Mouse (Mus musculus): ENCODE measurements around the gene Akap2. TPM values are rescaled to one million over a fixed set of nuclear protein-coding genes. Genes with fewer than 3 reads are reported as not detected.

Akap2 gene
- total and polyA plus RNA-seq, 3 experiments, result 1.7 to 7.2 TPM; not detected in 1

GRCm38 (mm10) chr4:57732351-57732750 is 14.9 kb downstream of the Akap2 start:
- DNase-seq (ENCODE audit: low read depth, low spot score), result no peak
- no peak overlapping the region for H3K9ac ChIP-seq (ENCODE audit: control insufficient read depth, low read depth, low read length, poor library complexity, severe bottlenecking)
- H3K36me3 ChIP-seq (ENCODE audit: control insufficient read depth in 1 of 2, insufficient read depth in 2 of 2, low read length in 2 of 2), result peaks cover 0 to 10% of the 10 kb centered on the region in 2 experiments; a peak in 2 of 4 replicates
- no peaks in the 10 kb centered on the region for H3K79me2 ChIP-seq (ENCODE audit: control insufficient read depth, insufficient read depth, low read length, poor library complexity)
- TF ChIP-seq GATA1 (IDR thresholded peaks at IDR 0.05; ENCODE audit: low read depth, low read length), result no peak
- TF ChIP-seq USF1 (IDR thresholded peaks at IDR 0.05; ENCODE audit: low read depth, low read length), result no peak
- TF ChIP-seq RCOR1 (IDR thresholded peaks at IDR 0.05; ENCODE audit: low read depth, low read length), result no peak
- TF ChIP-seq UBTF (IDR thresholded peaks at IDR 0.05; ENCODE audit: borderline replicate concordance, insufficient read depth, low read depth, low read length), result no peak
- no peak for TF ChIP-seq BHLHE40 (IDR thresholded peaks at IDR 0.05; ENCODE audit: borderline replicate concordance, low read depth, low read length)
- no peak for TF ChIP-seq POLR2AphosphoS2 (IDR thresholded peaks at IDR 0.05; ENCODE audit: low read length)
- no peak for TF ChIP-seq ZNF384 (IDR thresholded peaks at IDR 0.05; ENCODE audit: low read depth, low read length)
- no peak for TF ChIP-seq MYC (IDR thresholded peaks at IDR 0.05; ENCODE audit: low read depth, low read length)
- TF ChIP-seq ETS1 (IDR thresholded peaks at IDR 0.05; ENCODE audit: low read depth, low read length), result no peak
- H3K27me3 ChIP-seq (ENCODE audit: control insufficient read depth in 1 of 2, insufficient read depth in 2 of 2, low read length in 2 of 2), result peaks cover 0 to 1% of the 10 kb centered on the region in 2 experiments; a peak in 1 of 4 replicates
- H3K27ac ChIP-seq (ENCODE audit: control insufficient read depth, low read depth, low read length), result no peak overlapping the region
- H3K4me1 ChIP-seq (ENCODE audit: control insufficient read depth in 1 of 2, insufficient read depth in 2 of 2, low read length in 2 of 2), result peaks cover 2 to 12% of the 10 kb centered on the region in 2 experiments; a peak in 2 of 4 replicates
- H3K9me3 ChIP-seq (replicated peaks; ENCODE audit: insufficient read depth, low read length), result no peaks in the 10 kb centered on the region
- H3K4me3 ChIP-seq (ENCODE audit: control insufficient read depth in 1 of 2, insufficient read depth in 1 of 2, low read depth in 2 of 2, low read length in 2 of 2), result no peak overlapping the region

- Histone ChIP-seq H3K4me3 (ENCODE audit: control insufficient read depth in 1 of 2, insufficient read depth in 1 of 2, low read depth in 2 of 2, low read length in 2 of 2) (peak overlapping the region; percentile 42 to 48; a peak in 3 of 4 replicates), H3K36me3 (ENCODE audit: control insufficient read depth in 1 of 2, insufficient read depth in 2 of 2, low read length in 2 of 2) (peaks cover 0 to 10% of the 10 kb centered on the region in 2 experiments; a peak in 2 of 4 replicates), H3K4me1 (ENCODE audit: control insufficient read depth in 1 of 2, insufficient read depth in 2 of 2, low read length in 2 of 2) (peaks cover 2 to 12% of the 10 kb centered on the region in 2 experiments; a peak in 2 of 4 replicates), H3K27me3 (ENCODE audit: control insufficient read depth in 1 of 2, insufficient read depth in 2 of 2, low read length in 2 of 2) (peaks cover 0 to 1% of the 10 kb centered on the region in 2 experiments; a peak in 1 of 4 replicates), H3K9ac (ENCODE audit: control insufficient read depth, low read depth, low read length, poor library complexity, severe bottlenecking) (no peak overlapping the region), H3K79me2 (ENCODE audit: control insufficient read depth, insufficient read depth, low read length, poor library complexity) (no peaks in the 10 kb centered on the region), H3K9me3 (replicated peaks; ENCODE audit: insufficient read depth, low read length) (no peaks in the 10 kb centered on the region), H3K27ac (ENCODE audit: control insufficient read depth, low read depth, low read length) (peak overlapping the region; percentile 27; the same call in 1 of the 2 replicates)
- TF ChIP-seq TCF12 (IDR thresholded peaks at IDR 0.05; ENCODE audit: low read depth, low read length) (peak; percentile 51; the same call in 1 of the 2 replicates), JUND (IDR thresholded peaks at IDR 0.05; ENCODE audit: low read depth, low read length) (no peak), RAD21 (IDR thresholded peaks at IDR 0.05; ENCODE audit: low read depth, low read length) (no peak), POLR2AphosphoS5 (IDR thresholded peaks at IDR 0.05; ENCODE audit: borderline replicate concordance, low read depth, low read length) (no peak), SIN3A (IDR thresholded peaks at IDR 0.05; ENCODE audit: low read length) (0 out of 2 replicates have a peak, but pooled peaks have one; percentile 13), EP300 (IDR thresholded peaks at IDR 0.05; ENCODE audit: low read depth in 1 of 2, low read length in 2 of 2) (peak; percentile 72 to 75; a peak in 3 of 4 replicates), MYC (IDR thresholded peaks at IDR 0.05; ENCODE audit: low read depth, low read length) (no peak), ETS1 (IDR thresholded peaks at IDR 0.05; ENCODE audit: low read depth, low read length) (peak; percentile 59; the same call in 1 of the 2 replicates), GATA1 (IDR thresholded peaks at IDR 0.05; ENCODE audit: low read depth, low read length) (peak; percentile 85), NELFE (IDR thresholded peaks at IDR 0.05; ENCODE audit: low read depth, low read length) (no peak), POLR2AphosphoS2 (IDR thresholded peaks at IDR 0.05; ENCODE audit: low read length) (no peak), TAL1 (IDR thresholded peaks at IDR 0.05; ENCODE audit: low read length) (peak; percentile 24), RCOR1 (IDR thresholded peaks at IDR 0.05; ENCODE audit: low read depth, low read length) (peak; percentile 83)
- DNase-seq (ENCODE audit: low read depth, low spot score), result peak; percentile 93
Observed at GRCm38 (mm10) chr4:57733445-57733844, 16.0 kb downstream of the Akap2 start.
